Mouse (Mus musculus): ENCODE results near the gene Zfp644. TPM values are rescaled to one million over a fixed set of nuclear protein-coding genes. Genes with fewer than 3 reads are reported as not detected.
"Not testable (repeated sequence)": the region's sequence is repeated elsewhere in the genome, so short reads cannot be mapped to it uniquely, and the experiment has no call there.

Gene Zfp644
- 100 to 1,000 TPM; 122 to 145 (median 134) TPM for total RNA-seq (2022)

DNA sequence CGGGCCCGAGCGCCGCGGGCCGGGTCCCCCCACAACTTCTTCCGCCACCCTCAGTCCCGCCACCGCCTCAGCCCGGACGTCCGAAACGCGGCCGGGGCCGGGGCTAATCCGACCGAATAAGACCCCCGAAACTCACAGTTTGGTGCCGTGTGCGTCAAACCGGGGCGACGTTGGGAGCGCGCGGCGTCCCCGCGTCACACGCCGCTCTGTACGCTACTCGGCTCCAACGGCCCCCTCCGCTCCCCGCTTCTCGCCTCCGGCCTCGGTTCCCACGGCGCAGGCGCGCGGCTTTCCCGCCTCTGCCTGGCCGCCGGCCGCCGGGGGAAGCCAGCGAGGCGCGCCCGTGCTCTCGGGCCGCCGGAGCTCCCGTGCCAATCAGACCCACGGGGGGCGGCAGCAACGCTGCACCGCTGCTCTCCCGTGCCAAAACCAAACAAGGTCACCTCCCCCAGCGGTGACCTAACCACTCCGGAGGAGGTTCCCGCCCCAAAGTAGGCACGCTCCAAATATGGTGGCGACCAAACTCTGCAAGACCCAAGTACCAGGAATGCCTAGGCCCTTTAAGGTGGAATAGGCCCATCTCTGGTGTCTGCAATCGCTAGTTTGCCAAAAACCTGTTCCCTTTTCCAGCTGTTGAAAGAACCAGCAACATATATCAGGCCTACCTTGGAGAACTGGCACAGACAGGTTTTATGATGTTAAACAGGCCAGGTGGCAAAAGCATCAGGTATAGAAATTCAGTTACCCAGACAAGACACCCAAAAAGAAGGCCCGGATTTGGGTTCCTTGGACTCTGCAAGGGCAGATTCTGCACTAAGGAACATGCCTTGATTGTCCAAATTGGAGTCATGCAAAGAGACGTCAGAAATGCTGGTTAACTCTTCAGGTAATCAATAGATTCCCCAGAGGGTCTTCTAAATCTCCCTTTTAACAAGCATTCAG lies at the start of gene Zfp644:
Gene Zfp644 (minus strand): TSS at position 892 of the 942 bp plus-strand sequence.
- peak; percentile 78 to 85 for DNase-seq (ENCODE audit: low spot score in 2 of 2)

GRCm38 (mm10) chr5:106739716-106740115 lies 42.6 kb upstream of the Zfp644 start:
- no peak for DNase-seq (ENCODE audit: low spot score in 2 of 2)

GRCm38 (mm10) chr5:106723487-106723886 lies 26.4 kb upstream of the Zfp644 start:
- no peak for DNase-seq (ENCODE audit: low spot score in 2 of 2)

DNA sequence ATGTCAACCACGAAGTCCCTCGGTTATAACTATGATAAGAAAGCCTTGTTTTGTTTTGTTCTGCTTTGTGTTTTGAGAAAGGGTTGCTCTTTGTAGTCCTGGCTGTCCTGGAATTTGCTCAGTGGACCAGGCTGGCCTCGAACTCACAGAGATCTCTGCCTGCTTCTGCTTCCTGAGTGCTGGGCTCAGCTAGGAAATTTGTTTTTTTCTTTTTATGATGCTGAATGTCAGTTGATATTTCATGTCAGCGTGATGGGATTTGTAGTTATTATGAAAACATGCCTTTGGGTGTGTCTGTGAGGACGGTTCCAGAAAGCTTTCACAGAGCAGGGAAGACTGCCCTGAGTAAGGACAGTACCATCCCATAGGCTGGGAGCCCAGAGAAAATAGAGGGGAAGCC lies 25.7 kb upstream of the Zfp644 start:
- DNase-seq (ENCODE audit: low spot score in 2 of 2): no peak

- DNase-seq (ENCODE audit: low spot score in 2 of 2): peak in 1 of 2 experiments; percentile 12
These were observed 14.8 kb upstream of the Zfp644 start for GRCm38 (mm10) chr5:106711870-106712277.

GRCm38 (mm10) chr5:106711220-106711726 lies 14.2 kb upstream of the Zfp644 start:
- no peak for DNase-seq (ENCODE audit: low spot score in 2 of 2)

DNA sequence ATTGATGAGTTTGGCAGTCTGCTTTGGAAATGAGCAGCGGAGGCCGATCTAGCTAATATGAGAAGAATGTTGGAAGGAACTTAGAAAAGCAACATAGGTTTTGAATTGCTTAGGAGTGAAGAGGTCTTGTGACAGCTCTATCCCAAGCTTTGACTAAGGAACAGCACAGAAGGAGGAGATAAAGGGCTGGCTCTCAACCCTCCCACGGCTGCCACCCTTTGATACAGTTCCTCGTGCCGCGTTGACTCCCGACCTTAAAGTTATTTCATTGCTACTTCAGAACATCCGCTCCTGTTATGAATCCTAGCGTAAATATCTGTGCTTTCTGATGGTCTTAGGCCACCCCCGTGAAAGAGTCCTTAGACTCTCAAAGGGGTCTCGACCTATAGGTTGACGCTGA lies 13.5 kb upstream of the Zfp644 start:
- no peak for DNase-seq (ENCODE audit: low spot score in 2 of 2)

DNA sequence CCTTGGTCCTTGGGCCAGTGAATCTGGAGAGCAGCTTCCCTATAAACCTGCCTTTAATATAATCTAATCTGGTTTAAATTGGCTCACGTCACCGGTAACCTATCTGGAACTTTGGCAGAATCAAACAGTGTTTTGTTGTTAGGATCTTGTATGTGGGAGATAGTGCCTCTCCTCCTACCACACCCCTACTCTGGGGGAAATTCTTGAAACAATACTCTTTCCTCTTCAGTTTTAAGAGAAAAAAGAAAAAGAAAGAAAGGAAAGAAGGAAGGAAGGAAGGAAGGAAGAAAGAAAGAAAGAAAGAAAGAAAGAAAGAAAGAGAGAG lies 13.0 kb upstream of the Zfp644 start:
- no peak for DNase-seq (ENCODE audit: low spot score in 2 of 2)

GRCm38 (mm10) chr5:106709388-106710084 lies 12.4 kb upstream of the Zfp644 start:
- no peak for DNase-seq (ENCODE audit: low spot score in 2 of 2)

GRCm38 (mm10) chr5:106706363-106706762 lies 9.3 kb upstream of the Zfp644 start:
- no peak for DNase-seq (ENCODE audit: low spot score in 2 of 2)

DNA sequence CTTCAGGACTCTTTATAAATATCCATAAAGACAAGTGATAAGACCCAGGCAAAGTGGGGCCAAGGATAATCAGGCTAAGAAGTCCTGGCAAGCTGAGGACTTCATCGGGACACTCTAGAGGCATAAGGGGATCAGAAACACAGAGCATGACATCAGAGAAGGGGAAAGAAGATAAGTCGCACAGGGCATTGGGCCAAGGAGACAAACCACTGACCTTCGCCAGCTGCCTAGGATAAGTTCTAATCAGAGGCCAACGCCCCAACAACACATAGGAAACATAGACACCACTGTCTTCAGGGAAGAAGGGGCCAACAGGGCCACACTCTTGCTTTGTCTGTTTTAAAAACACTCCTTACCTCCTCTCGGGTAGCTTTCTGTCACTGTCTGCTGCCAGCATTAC lies 8.1 kb upstream of the Zfp644 start:
- no peak for DNase-seq (ENCODE audit: low spot score in 2 of 2)

DNA sequence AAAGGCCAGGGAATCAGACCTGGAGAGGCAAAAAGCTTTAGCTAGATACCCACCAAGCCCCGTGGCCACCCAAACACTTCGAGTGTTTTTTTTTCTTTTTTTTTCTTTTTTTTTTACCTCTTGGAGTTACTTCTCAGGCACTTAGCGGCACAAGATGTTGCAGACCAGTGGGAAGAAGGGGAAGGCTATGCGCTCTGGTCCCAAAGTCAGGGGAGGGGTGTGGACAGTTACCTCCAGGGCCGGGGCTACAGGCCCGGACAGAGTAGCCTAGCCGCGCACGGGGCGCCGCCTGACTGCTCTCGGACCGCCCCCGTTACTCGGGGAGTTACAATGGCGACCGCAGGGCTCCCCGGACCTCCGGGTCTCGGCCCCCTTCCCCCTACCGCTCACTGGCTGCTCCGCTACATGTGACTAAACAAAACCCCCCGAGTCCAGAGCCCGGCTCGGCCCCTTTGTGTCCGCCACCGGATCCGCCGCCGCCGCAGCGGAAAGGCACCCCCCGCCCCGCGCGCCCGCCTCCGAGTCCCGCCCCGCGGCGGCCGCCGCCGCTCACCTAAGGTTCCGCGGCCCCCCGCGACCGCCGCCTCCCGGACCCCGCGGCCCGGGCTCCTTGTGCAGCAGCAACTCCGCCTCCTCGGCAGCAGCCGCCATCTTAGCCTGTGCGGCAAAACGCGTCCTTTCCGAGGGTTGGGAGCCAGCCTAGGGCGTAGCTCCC lies 1.2 kb downstream of the Zfp644 start:
- peak; percentile 42 to 63 for DNase-seq (ENCODE audit: low spot score in 2 of 2)

DNA sequence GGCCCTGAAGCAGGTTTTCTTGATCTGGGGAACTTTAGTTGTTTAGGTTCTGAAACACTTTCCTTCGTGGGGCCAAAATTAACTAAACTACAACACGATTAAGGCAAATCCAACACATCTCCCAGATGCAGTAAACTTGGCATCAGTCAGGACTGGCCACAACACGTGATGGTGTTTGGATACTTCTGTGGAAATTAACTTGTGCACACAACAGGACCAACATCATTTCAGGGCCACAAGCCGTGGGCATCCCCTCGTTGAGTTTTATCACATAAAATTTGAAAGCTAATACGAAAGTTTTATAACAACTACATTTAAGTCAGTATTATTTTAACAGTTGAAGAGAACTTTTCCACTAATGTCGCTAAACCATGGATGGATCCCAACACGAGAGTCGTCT lies 1.9 kb downstream of the Zfp644 start:
- DNase-seq (ENCODE audit: low spot score in 2 of 2): no peak

- DNase-seq (ENCODE audit: low spot score in 2 of 2): no peak
These were observed 2.4 kb downstream of the Zfp644 start for GRCm38 (mm10) chr5:106694683-106695082.

GRCm38 (mm10) chr5:106693034-106693433 lies 4.1 kb downstream of the Zfp644 start:
- no peak for DNase-seq (ENCODE audit: low spot score in 2 of 2)

GRCm38 (mm10) chr5:106680636-106681458 lies 16.2 kb downstream of the Zfp644 start:
- DNase-seq (ENCODE audit: low spot score in 2 of 2): no peak

DNA sequence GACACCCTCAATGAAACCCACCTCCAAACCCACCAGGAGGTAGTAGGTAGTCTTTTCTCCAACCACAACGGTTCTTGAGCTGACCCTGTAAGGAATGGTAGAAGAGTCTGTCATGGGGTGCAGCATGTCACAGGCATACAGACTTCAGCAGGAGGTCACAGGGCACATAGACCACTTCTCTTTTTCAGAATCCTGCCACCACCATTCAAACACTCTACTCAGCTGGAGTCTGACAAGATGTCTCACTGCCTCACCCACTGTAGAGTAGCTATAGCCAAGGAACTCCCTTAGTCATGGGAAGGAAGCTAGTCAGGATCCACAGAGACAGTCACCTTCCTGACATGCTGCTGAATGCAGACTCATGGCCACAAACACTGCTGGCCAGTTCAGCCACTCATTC lies 17.4 kb downstream of the Zfp644 start:
- no peak for DNase-seq (ENCODE audit: low spot score in 2 of 2)

DNA sequence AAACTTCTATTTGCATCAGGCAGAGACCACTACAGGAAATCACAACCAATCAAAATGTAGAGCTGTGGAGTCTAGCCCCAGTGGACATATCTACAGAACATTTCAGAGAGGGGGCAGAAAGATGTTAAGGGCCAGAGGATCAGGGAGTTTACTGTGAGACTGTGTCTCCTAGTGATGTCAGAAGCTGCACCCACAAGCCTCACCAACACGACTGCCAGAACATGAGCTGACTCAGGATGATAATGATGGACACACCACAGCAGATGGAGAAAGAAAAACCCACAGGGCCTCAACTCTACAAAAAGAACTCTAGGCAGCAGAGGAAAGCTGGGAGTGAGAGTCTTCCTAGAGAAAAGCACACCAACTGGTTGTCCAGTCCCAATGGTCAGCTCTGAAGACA lies 18.3 kb downstream of the Zfp644 start:
- DNase-seq (ENCODE audit: low spot score in 2 of 2): not testable (repeated sequence)

DNA sequence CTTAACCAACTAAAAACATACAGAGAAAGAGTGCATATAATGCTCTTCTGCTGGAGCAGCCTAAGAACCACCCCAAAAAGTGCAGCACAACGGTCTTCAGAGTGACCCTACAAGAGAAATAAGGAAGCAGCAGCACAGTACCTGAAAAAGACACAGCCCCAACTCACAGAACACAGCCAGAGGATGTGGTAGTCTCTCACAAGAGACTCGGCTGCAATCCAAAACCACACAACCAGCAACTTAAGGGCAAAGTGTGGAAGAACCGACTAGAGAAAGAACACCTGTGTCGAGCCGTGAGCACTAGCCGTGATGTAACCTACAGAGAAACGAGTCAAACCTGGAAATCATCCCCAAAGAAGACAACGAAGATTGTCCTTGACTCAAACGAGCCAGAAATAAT lies 20.3 kb downstream of the Zfp644 start:
- no peak for DNase-seq (ENCODE audit: low spot score in 2 of 2)

DNA sequence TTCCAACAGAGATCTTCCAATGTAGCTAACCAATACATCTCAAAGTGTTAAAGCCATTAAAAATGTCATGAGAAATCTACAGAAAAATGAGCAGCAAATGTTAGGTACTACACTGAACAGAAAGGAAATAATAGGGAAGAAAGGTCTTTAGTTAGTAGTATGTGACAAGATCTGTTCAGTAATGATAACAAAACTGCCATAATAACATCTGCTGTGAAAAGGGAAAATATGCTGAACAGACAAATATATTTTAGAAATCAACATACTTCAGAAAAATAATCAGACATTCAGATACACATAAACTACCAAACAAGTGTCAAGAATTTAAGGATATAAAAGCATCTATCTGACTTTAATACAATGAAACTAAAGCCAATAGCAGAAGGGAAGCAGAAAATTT lies 24.5 kb downstream of the Zfp644 start:
- no peak for DNase-seq (ENCODE audit: low spot score in 2 of 2)

DNA sequence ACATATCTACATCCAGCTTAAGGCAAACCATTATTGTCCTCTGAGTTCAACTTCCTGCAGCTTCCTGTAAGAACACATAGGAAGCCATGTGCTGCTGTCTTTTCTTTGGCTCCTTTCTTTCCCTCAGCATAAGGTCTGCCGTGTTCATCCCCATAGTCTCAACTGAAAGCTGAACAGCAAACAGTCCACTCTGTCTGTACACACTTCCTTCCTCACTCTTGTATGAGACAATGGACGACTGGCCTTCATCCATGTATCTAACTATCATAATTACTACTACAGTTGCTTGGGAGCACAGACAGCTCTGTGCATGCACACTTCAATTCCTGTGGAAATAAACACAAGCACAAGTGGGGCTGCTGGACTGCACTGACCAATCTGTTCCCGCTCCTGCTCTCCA lies 25.2 kb downstream of the Zfp644 start:
- DNase-seq (ENCODE audit: low spot score in 2 of 2): no peak
